Mouse (Mus musculus) kidney, adult 2 months (tissue): ENCODE measurements around the gene Parp16. TPM values are rescaled to one million over a fixed set of nuclear protein-coding genes. Genes with fewer than 3 reads are reported as not detected.

Source experiments
- DNase-seq: peaks from one replicate; pipeline ENCODE4 v3.0.0; 2021
- H3K27ac ChIP-seq: fragments of 200-500 bp; 2 replicates; pipeline ENCODE4 v1.5.1; 2012; ENCODE audit warnings: low read depth, low read length, control low read depth, inconsistent platforms; ENCODE audit not compliant: insufficient read depth
- H3K27me3 ChIP-seq: fragments of 200-500 bp; replicated peaks from 2 replicates; pipeline ENCODE4 v1.6.1; 2012; ENCODE audit warnings: mild to moderate bottlenecking, moderate library complexity, low read length, inconsistent platforms; ENCODE audit not compliant: control insufficient read depth, insufficient read depth
- H3K36me3 ChIP-seq: fragments of 200-500 bp; 2 replicates; pipeline ENCODE4 v1.6.1; 2012; ENCODE audit warnings: mild to moderate bottlenecking, moderate library complexity, low read length, inconsistent platforms; ENCODE audit not compliant: control insufficient read depth, insufficient read depth
- H3K4me1 ChIP-seq: fragments of 200-500 bp; 2 replicates; pipeline ENCODE4 v1.6.1; 2011; ENCODE audit warnings: low read length; ENCODE audit not compliant: control insufficient read depth, insufficient read depth
- H3K4me3 ChIP-seq: fragments of 200-500 bp; 2 replicates; pipeline ENCODE4 v1.5.1; 2011; ENCODE audit warnings: mild to moderate bottlenecking, low read depth, low read length, control low read depth; ENCODE audit not compliant: insufficient read depth
- CTCF ChIP-seq: fragments of 200-500 bp; conservative IDR thresholded peaks from 2 replicates; pipeline ENCODE4 v1.5.1; 2011; ENCODE audit warnings: low read depth, mild to moderate bottlenecking, control low read depth, low read length, moderate library complexity, mixed read lengths; ENCODE audit not compliant: insufficient read depth, insufficient read length
- POLR2A ChIP-seq: fragments of 200-500 bp; IDR thresholded peaks from one replicate; pipeline ENCODE4 v1.6.1; 2011; ENCODE audit warnings: low read depth, low read length, control low read depth
- WGBS: fragments of 180-500 bp; shearing (Covaris S2); methylation state at CpG from one replicate; pipeline ENCODE4 v1.1.7; 2018; 5-methylcytosine and 5-hydroxymethylcytosine counted together
- polyA plus RNA-seq: library from polyadenylated mRNA; depleted of rRNA; stranded (reverse); fragments of >200 nt; gene quantifications from 2 replicates; pipeline ENCODE4 v1.2.3, GENCODE M21; 2012; rRNA removed

Parp16 gene
- 11.0 and 11.9 TPM in 2 replicates for polyA plus RNA-seq

GRCm38 (mm10) chr9:65195053-65195452, at the start of gene Parp16:
Gene Parp16 (plus strand): TSS chr9:65195353.
- no peaks in the 10 kb centered on the region for H3K36me3 ChIP-seq
- DNase-seq = no peak
- H3K4me1 ChIP-seq = peaks cover 26% of the 10 kb centered on the region
- peak within 1 kb of the TSS; percentile 94 for H3K27ac ChIP-seq
- TF ChIP-seq CTCF = no peak
- TF ChIP-seq POLR2A = no peak
- no peaks in the 10 kb centered on the region for H3K27me3 ChIP-seq
- WGBS = 66% methylated on average over 4 of the region's 4 CpGs
- H3K4me3 ChIP-seq = no peak within 1 kb of the TSS

GRCm38 (mm10) chr9:65146001-65146400, 49.2 kb upstream of the Parp16 start:
- 0 out of 2 replicates have a peak, but pooled peaks cover 2% of the 10 kb centered on the region for H3K27me3 ChIP-seq
- H3K36me3 ChIP-seq = no peaks in the 10 kb centered on the region
- TF ChIP-seq CTCF = no peak
- 91% methylated on average over 5 of the region's 5 CpGs for WGBS
- H3K4me3 ChIP-seq = no peak overlapping the region
- no peak overlapping the region for H3K27ac ChIP-seq
- no peak for DNase-seq
- no peaks in the 10 kb centered on the region for H3K4me1 ChIP-seq

- Histone ChIP-seq H3K4me3 (no peak overlapping the region), H3K27ac (no peak overlapping the region), H3K27me3 (no peaks in the 10 kb centered on the region), H3K4me1 (peaks cover 5% of the 10 kb centered on the region), H3K36me3 (no peaks in the 10 kb centered on the region)
- DNase-seq = no peak
- WGBS = 78% methylated on average over 7 of the region's 7 CpGs
- TF ChIP-seq CTCF = no peak
- no peak for TF ChIP-seq POLR2A
These were observed 46.6 kb upstream of the Parp16 start for GRCm38 (mm10) chr9:65148507-65148906.

- DNase-seq = no peak
- H3K36me3 ChIP-seq = no peaks in the 10 kb centered on the region
These were observed 42.3 kb upstream of the Parp16 start for GRCm38 (mm10) chr9:65152711-65153330.

GRCm38 (mm10) chr9:65153331-65153711, 41.8 kb upstream of the Parp16 start:
- Histone ChIP-seq H3K4me1 (peaks cover 5% of the 10 kb centered on the region), H3K27ac (no peak overlapping the region), H3K36me3 (no peaks in the 10 kb centered on the region), H3K4me3 (no peak overlapping the region), H3K27me3 (no peaks in the 10 kb centered on the region)
- DNase-seq = peak; percentile 39
- 48% methylated on average over 5 of the region's 5 CpGs for WGBS
- TF ChIP-seq CTCF (no peak), POLR2A (no peak)

More at GRCm38 (mm10) chr9:65152711-65153330, 42.3 kb upstream of the Parp16 start:
- Histone ChIP-seq H3K4me3 (no peak overlapping the region), H3K4me1 (peaks cover 5% of the 10 kb centered on the region), H3K27ac (no peak overlapping the region), H3K27me3 (no peaks in the 10 kb centered on the region)
- 59% methylated on average over 6 of the region's 6 CpGs for WGBS
- TF ChIP-seq POLR2A = no peak
- TF ChIP-seq CTCF = no peak

DNA sequence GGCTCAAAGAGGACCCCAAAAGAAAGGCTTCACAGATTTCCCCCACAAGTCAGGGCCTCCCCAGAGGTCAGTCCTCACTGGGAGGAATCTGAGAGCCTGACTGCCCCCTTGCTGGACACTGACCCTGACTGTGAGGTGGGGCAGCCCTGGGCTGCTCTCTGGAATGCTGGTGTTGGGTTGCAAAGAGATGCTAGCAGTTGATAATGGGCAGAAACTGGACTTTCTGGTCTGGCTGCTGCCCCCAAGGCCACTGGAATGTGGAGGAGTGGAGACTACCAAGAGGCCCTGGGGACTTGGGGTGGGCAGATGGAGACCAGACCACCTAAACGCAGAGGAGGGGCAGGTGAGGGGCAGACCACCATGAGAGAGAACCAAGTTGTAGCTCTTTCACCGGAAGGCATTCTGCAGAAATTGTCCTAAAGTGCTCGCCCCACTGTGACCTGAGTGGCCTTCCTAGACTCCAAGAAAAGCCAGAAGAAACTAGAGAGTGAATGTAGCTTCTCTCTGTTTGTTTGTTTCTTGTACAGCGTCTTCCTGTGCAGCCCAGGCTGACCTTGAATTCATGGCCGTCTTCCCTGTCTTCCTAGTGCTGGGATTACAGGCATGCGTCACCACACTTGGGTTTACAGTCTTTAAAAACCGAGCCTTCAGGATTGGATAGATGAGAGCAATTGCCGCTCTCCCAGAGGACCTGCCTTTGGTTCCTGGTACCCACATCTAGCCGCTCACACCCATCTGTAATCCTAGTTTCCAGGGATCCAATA, 40.3 kb upstream of the Parp16 start:
- Histone ChIP-seq H3K36me3 (no peaks in the 10 kb centered on the region), H3K27ac (peak overlapping the region; percentile 56; the same call in 1 of the 2 replicates), H3K4me3 (no peak overlapping the region), H3K4me1 (peaks cover 5% of the 10 kb centered on the region), H3K27me3 (no peaks in the 10 kb centered on the region)
- 75% methylated on average over 9 of the region's 9 CpGs for WGBS
- TF ChIP-seq CTCF = no peak
- TF ChIP-seq POLR2A = no peak
- DNase-seq = peak; percentile 36

- Histone ChIP-seq H3K4me1 (peaks cover 5% of the 10 kb centered on the region), H3K36me3 (no peaks in the 10 kb centered on the region), H3K27ac (no peak overlapping the region), H3K27me3 (no peaks in the 10 kb centered on the region), H3K4me3 (no peak overlapping the region)
- WGBS = 30% methylated on average over 8 of the region's 8 CpGs
- no peak for DNase-seq
- TF ChIP-seq CTCF (no peak), POLR2A (no peak)
These were observed 38.5 kb upstream of the Parp16 start for GRCm38 (mm10) chr9:65156604-65157003.
